8 mouse cellular contexts compared by ENCODE assay signal in the genomic region with DNA sequence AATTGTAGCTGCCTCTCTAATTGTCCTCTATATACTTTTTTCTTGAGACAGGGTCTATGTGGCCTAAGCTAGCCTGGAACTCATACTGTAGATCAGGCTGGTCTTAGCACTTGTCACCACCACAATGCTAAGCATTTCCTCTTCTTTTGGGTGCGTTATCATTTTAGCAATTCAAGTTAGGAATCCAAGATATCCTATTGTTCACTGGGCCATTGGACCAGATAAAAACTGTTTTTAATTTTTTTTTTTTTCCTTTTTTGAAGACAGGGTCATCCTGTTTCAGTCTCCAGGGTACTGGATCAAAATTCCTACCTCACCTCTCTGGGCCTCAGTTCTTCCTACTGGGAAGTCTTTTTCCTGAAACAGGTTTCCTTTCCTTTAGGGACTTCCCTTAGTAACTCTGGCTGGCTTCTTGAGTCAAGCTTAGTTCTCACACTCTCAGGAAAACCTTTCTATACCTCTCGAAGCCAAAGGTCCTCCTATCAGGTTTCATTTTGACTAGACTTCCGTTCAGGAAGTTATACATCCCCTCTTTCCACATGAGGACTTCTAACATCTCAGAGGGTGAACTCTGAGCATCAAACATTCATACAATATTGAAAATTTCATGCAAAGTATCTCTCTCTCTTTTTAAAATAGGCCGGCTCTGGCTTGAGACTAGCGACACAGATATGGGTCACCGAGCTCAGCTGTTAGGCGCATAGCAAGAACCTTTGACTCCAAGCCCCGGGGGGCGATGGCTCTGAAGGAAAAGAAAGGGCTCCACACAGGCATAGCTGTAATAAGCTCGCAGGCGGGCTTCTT. TPM values are rescaled to one million over a fixed set of nuclear protein-coding genes. Genes with fewer than 3 reads are reported as not detected.
A peak's percentile ranks its signal among the peaks of the same experiment; 100 is the strongest.
DNase-seq lines count a peak whose midpoint lies in the region; ATAC-seq and TF ChIP-seq lines count a peak whose summit lies in the region.

No protein-coding gene starts in this region.

- intact Hi-C loops in heart, postnatal 14 days (cut with DNase I), result loop anchor here (2.0 to 5.0 kb wide), 3 partner anchors 24 to 105 kb away; a partner anchor contains a TSS

- WGBS in heart, embryonic 13.5 days, result 3% methylated on average over 11 of the region's 11 CpGs
- WGBS in forebrain, embryonic 14.5 days, result 7% methylated on average over 11 of the region's 11 CpGs
- under 1% methylated on average over 11 of the region's 11 CpGs for WGBS in liver, embryonic 12.5 days (ENCODE audit: insufficient replicate concordance)

- in situ Hi-C loops in ES-E14 (cut with MboI; ENCODE audit: low sequenced_read_pairs in 2 of 2, unreplicated experiment in 2 of 2), result no loop called here

- H3K4me1 ChIP-seq in heart, embryonic 13.5 days, result peaks cover 37% of the 10 kb centered on the region
- H3K4me1 ChIP-seq in ES-E14 (ENCODE audit: control insufficient read depth in 2 of 2, insufficient read depth in 2 of 2, low read length in 2 of 2, poor library complexity in 1 of 2), result peaks cover 2 to 9% of the 10 kb centered on the region in 2 experiments; a peak in 3 of 4 replicates
- H3K4me1 ChIP-seq in forebrain, embryonic 14.5 days (ENCODE audit: control insufficient read depth, insufficient read depth, low read length), result peaks cover 10% of the 10 kb centered on the region
- peaks cover 34% of the 10 kb centered on the region for H3K4me1 ChIP-seq in liver, embryonic 12.5 days

- H3K9me3 ChIP-seq in heart, embryonic 13.5 days, result no peaks in the 10 kb centered on the region
- H3K9me3 ChIP-seq in ES-E14 (ENCODE audit: control insufficient read depth, insufficient read depth, low read depth, low read length), result no peaks in the 10 kb centered on the region
- no peaks in the 10 kb centered on the region for H3K9me3 ChIP-seq in forebrain, embryonic 14.5 days (replicated peaks; ENCODE audit: control insufficient read depth, low read length)
- no peaks in the 10 kb centered on the region for H3K9me3 ChIP-seq in liver, embryonic 12.5 days (replicated peaks)

- peak overlapping the region; percentile 99 for H3K4me3 ChIP-seq in heart, embryonic 13.5 days
- H3K4me3 ChIP-seq in ES-E14 (ENCODE audit: insufficient read depth in 1 of 2, low read depth in 1 of 2, low read length in 2 of 2, poor library complexity in 1 of 2, severe bottlenecking in 1 of 2), result peak overlapping the region; percentile 93 to 97
- H3K4me3 ChIP-seq in forebrain, embryonic 14.5 days (ENCODE audit: low read depth, low read length), result peak overlapping the region; percentile 62
- H3K4me3 ChIP-seq in liver, embryonic 12.5 days, result peak overlapping the region; percentile 100

- no peak for ATAC-seq in heart, embryonic 13.5 days (ENCODE audit: extremely low read depth, insufficient number of reproducible peaks, low FRiP score, low TSS enrichment)
- ATAC-seq in forebrain, embryonic 14.5 days, result no peak
- ATAC-seq in liver, embryonic 12.5 days, result no peak

- H3K27ac ChIP-seq in heart, embryonic 13.5 days (replicated peaks), result peak overlapping the region; percentile 97
- H3K27ac ChIP-seq in ES-E14 (ENCODE audit: insufficient read depth, low read depth, low read length, poor library complexity, severe bottlenecking), result peak overlapping the region; percentile 90
- peak overlapping the region; percentile 90 for H3K27ac ChIP-seq in forebrain, embryonic 14.5 days (ENCODE audit: low read depth, low read length)
- peak overlapping the region; percentile 82 for H3K27ac ChIP-seq in liver, embryonic 12.5 days

- DNase-seq in heart, postnatal 14 days, result no peak
- DNase-seq in ES-E14 (ENCODE audit: low read depth, low spot score), result no peak
- DNase-seq in forebrain, embryonic 14.5 days (ENCODE audit: low spot score), result no peak
- DNase-seq in T-cell, adult 2 months (ENCODE audit: low spot score), result no peak
- DNase-seq in frontal cortex, postnatal 14 days (ENCODE audit: low spot score in 2 of 2), result no peak
- no peak for DNase-seq in gastrocnemius, adult 8-10 months (ENCODE audit: low spot score in 2 of 2)

- H3K27me3 ChIP-seq in heart, embryonic 13.5 days (replicated peaks), result no peaks in the 10 kb centered on the region
- H3K27me3 ChIP-seq in forebrain, embryonic 14.5 days (replicated peaks; ENCODE audit: control insufficient read depth, insufficient read depth, low read length), result no peaks in the 10 kb centered on the region
- H3K27me3 ChIP-seq in liver, embryonic 12.5 days (replicated peaks), result no peaks in the 10 kb centered on the region

- peak overlapping the region; percentile 93 for H3K9ac ChIP-seq in heart, embryonic 13.5 days
- H3K9ac ChIP-seq in ES-E14 (ENCODE audit: insufficient read depth, low read depth, low read length, poor library complexity, severe bottlenecking), result peak overlapping the region; percentile 95
- peak overlapping the region; percentile 78 for H3K9ac ChIP-seq in forebrain, embryonic 14.5 days (ENCODE audit: low read length)
- H3K9ac ChIP-seq in liver, embryonic 12.5 days, result peak overlapping the region; percentile 85

- H3K4me2 ChIP-seq in heart, embryonic 13.5 days, result peak overlapping the region; percentile 89
- peak overlapping the region; percentile 60 for H3K4me2 ChIP-seq in forebrain, embryonic 14.5 days (ENCODE audit: low read length)
- peak overlapping the region; percentile 84 for H3K4me2 ChIP-seq in liver, embryonic 12.5 days

- peaks cover 20% of the 10 kb centered on the region for H3K36me3 ChIP-seq in heart, embryonic 13.5 days
- H3K36me3 ChIP-seq in ES-E14 (ENCODE audit: control insufficient read depth, insufficient read depth, low read length, poor library complexity, severe bottlenecking), result no peaks in the 10 kb centered on the region
- peaks cover 9% of the 10 kb centered on the region for H3K36me3 ChIP-seq in forebrain, embryonic 14.5 days (ENCODE audit: control insufficient read depth, insufficient read depth, low read length)
- peaks cover 11% of the 10 kb centered on the region for H3K36me3 ChIP-seq in liver, embryonic 12.5 days

TF ChIP-seq in ES-E14, 5 proteins besides CTCF, POLR2A, EP300 and RAD21:
- TF ChIP-seq MAFK (IDR thresholded peaks at IDR 0.05; ENCODE audit: insufficient read depth, low read depth, low read length) (no peak), ZC3H11A (IDR thresholded peaks at IDR 0.05; ENCODE audit: borderline replicate concordance, low read depth, low read length) (no peak; the same call in 1 of the 2 replicates), HCFC1 (IDR thresholded peaks at IDR 0.05; ENCODE audit: borderline replicate concordance, insufficient read depth, low read length) (no peak), CHD2 (IDR thresholded peaks at IDR 0.05; ENCODE audit: low read depth, low read length) (no peak), ZNF384 (IDR thresholded peaks at IDR 0.05; ENCODE audit: low read depth, low read length) (no peak)

RNA-seq across cellular contexts. Expression of a gene that starts 0.6 kb away (rescaled TPM):
- 41.5 and 43.0 TPM in 2 replicates for polyA plus RNA-seq in heart, embryonic 13.5 days (2015; fragmentation: Nextera tagmentation; extraction: Ambion mirVana)
- total RNA-seq in heart, postnatal 14 days (2021), result 10 to 100 TPM; 24.8 to 26.5 TPM
- 25.2 and 26.5 TPM in 2 replicates for total RNA-seq in ES-E14 (2012; rRNA removed)
- 57.3 and 75.4 TPM in 2 replicates for polyA plus RNA-seq in forebrain, embryonic 14.5 days (2014; fragmentation: Nextera tagmentation; extraction: Ambion mirVana)
- polyA plus RNA-seq in liver, embryonic 12.5 days (2016; fragmentation: Nextera tagmentation; extraction: Ambion mirVana), result 23.5 and 25.1 TPM in 2 replicates
- 10 to 100 TPM; 10.4 to 12.8 (median 11.6) TPM for total RNA-seq in gastrocnemius, adult 8-10 months (2022)

RNA-seq across cellular contexts. Expression of a gene that starts 0.9 kb away (rescaled TPM):
- polyA plus RNA-seq in heart, embryonic 13.5 days (2015; fragmentation: Nextera tagmentation; extraction: Ambion mirVana), result 40.9 and 41.0 TPM in 2 replicates
- total RNA-seq in heart, postnatal 14 days (2021), result 10 to 100 TPM; 20.3 to 23.6 TPM
- total RNA-seq in ES-E14 (2012; rRNA removed), result 34.4 and 34.9 TPM in 2 replicates
- 81.5 and 87.3 TPM in 2 replicates for polyA plus RNA-seq in forebrain, embryonic 14.5 days (2014; fragmentation: Nextera tagmentation; extraction: Ambion mirVana)
- 16.8 and 18.2 TPM in 2 replicates for polyA plus RNA-seq in liver, embryonic 12.5 days (2016; fragmentation: Nextera tagmentation; extraction: Ambion mirVana)
- 10 to 100 TPM; 14.1 to 20.4 (median 16.1) TPM for total RNA-seq in gastrocnemius, adult 8-10 months (2022)

RNA-seq across cellular contexts. Expression of a gene that starts 23.0 kb away (rescaled TPM):
- 34.5 and 37.6 TPM in 2 replicates for polyA plus RNA-seq in heart, embryonic 13.5 days (2015; fragmentation: Nextera tagmentation; extraction: Ambion mirVana)
- 10 to 100 TPM; 20.0 to 20.1 TPM for total RNA-seq in heart, postnatal 14 days (2021)
- total RNA-seq in ES-E14 (2012; rRNA removed), result 32.1 and 38.8 TPM in 2 replicates
- polyA plus RNA-seq in forebrain, embryonic 14.5 days (2014; fragmentation: Nextera tagmentation; extraction: Ambion mirVana), result 97.3 and 107 TPM in 2 replicates
- polyA plus RNA-seq in liver, embryonic 12.5 days (2016; fragmentation: Nextera tagmentation; extraction: Ambion mirVana), result 35.4 and 38.7 TPM in 2 replicates
- 10 to 100 TPM; 13.5 to 19.2 (median 16.7) TPM for total RNA-seq in gastrocnemius, adult 8-10 months (2022)
